Mouse (Mus musculus) liver, postnatal 0 days (tissue): ENCODE measurements around the gene Itsn1. TPM values are rescaled to one million over a fixed set of nuclear protein-coding genes. Genes with fewer than 3 reads are reported as not detected.
A peak's percentile ranks its signal among the peaks of the same experiment; 100 is the strongest.

Source experiments
- ATAC-seq: fragments of 200-750 bp; cut with Nextera tagmentation; 2 replicates; pipeline ENCODE4 v1.8.0; 2017; ENCODE audit warnings: mild to moderate bottlenecking, moderate library complexity
- DNase-seq: peaks from one replicate; pipeline ENCODE4 v3.0.0-alpha.2; 2016
- H3K27ac ChIP-seq: fragments of 300-500 bp; sonication (generic); 2 replicates; pipeline ENCODE4 v1.5.1; 2014; ENCODE audit warnings: antibody characterized with exemption, moderate library complexity, mild to moderate bottlenecking, low read depth
- H3K27me3 ChIP-seq: fragments of 300-500 bp; sonication (generic); 2 replicates; pipeline ENCODE4 v1.6.1; 2014; ENCODE audit warnings: low read length, control low read depth, mixed read lengths; ENCODE audit not compliant: insufficient read depth
- H3K36me3 ChIP-seq: fragments of 300-500 bp; sonication (generic); replicated peaks from 2 replicates; pipeline ENCODE4 v1.6.1; 2014; ENCODE audit warnings: mild to moderate bottlenecking, control low read depth, low read length, moderate library complexity, mixed read lengths; ENCODE audit not compliant: insufficient read depth
- H3K4me1 ChIP-seq: fragments of 300-500 bp; sonication (generic); 2 replicates; pipeline ENCODE4 v1.6.1; 2014; ENCODE audit warnings: antibody characterized with exemption, mild to moderate bottlenecking, control low read depth; ENCODE audit not compliant: insufficient read depth
- H3K4me2 ChIP-seq: fragments of 300-500 bp; sonication (generic); 2 replicates; pipeline ENCODE4 v1.6.1; 2014; ENCODE audit warnings: low read depth, mild to moderate bottlenecking, low read length, moderate library complexity, mixed read lengths
- H3K4me3 ChIP-seq: fragments of 300-500 bp; sonication (generic); 2 replicates; pipeline ENCODE4 v1.5.1; 2014; ENCODE audit warnings: low read depth, low read length
- H3K9ac ChIP-seq: fragments of 300-500 bp; sonication (generic); replicated peaks from 2 replicates; pipeline ENCODE4 v1.6.1; 2014; ENCODE audit warnings: mild to moderate bottlenecking, moderate library complexity
- H3K9me3 ChIP-seq: fragments of 300-500 bp; sonication (generic); 2 replicates; pipeline ENCODE4 v1.6.1; 2016; ENCODE audit warnings: mild to moderate bottlenecking, control low read depth, low read length, mixed read lengths
- CTCF ChIP-seq: sonication (generic); IDR thresholded peaks from 2 replicates; pipeline ENCODE4 v1.5.1; 2016; ENCODE audit warnings: antibody characterized with exemption, low read depth
- EP300 ChIP-seq: IDR thresholded peaks from 2 replicates; pipeline ENCODE4 v1.6.1; 2016; ENCODE audit warnings: antibody characterized with exemption, low read depth, mild to moderate bottlenecking
- WGBS: fragments of 180-500 bp; shearing (Covaris S2); extraction: QIAGEN DNeasy Blood & Tissue Kit; methylation state at CpG from one replicate; pipeline ENCODE4 v1.1.7; 2014; ENCODE audit not compliant: insufficient replicate concordance; 5-methylcytosine and 5-hydroxymethylcytosine counted together
- polyA plus RNA-seq: library from polyadenylated mRNA; unstranded; fragments of >200 nt; fragmentation: Nextera tagmentation; extraction: Ambion mirVana; gene quantifications from 2 replicates; pipeline ENCODE4 v1.2.1, GENCODE M21; 2015

Gene Itsn1
- polyA plus RNA-seq, 1 experiment from 2014 or later, result 19.7 TPM

GRCm38 (mm10) chr16:91736046-91736816, 7.2 kb downstream of the Itsn1 start:
- Histone ChIP-seq H3K9me3 (no peaks in the 10 kb centered on the region), H3K4me1 (peaks cover 30% of the 10 kb centered on the region), H3K27me3 (peaks cover 10% of the 10 kb centered on the region), H3K4me3 (no peak overlapping the region), H3K36me3 (no peaks in the 10 kb centered on the region), H3K9ac (no peak overlapping the region), H3K27ac (peak overlapping the region; percentile 58), H3K4me2 (peak overlapping the region; percentile 10; the same call in 1 of the 2 replicates)
- ATAC-seq (no peak), DNase-seq (no peak)
- WGBS, result 59% methylated on average over 7 of the region's 7 CpGs
- no peak for TF ChIP-seq EP300
- no peak for TF ChIP-seq CTCF

GRCm38 (mm10) chr16:91738505-91738904, 9.4 kb downstream of the Itsn1 start:
- 64% methylated on average over 6 of the region's 6 CpGs for WGBS
- no peaks in the 10 kb centered on the region for H3K27me3 ChIP-seq
- no peak overlapping the region for H3K9ac ChIP-seq
- H3K27ac ChIP-seq, result no peak overlapping the region
- H3K4me1 ChIP-seq, result peaks cover 30% of the 10 kb centered on the region
- H3K36me3 ChIP-seq, result no peaks in the 10 kb centered on the region
- DNase-seq (no peak), ATAC-seq (no peak)
- H3K4me2 ChIP-seq, result no peak overlapping the region
- no peak overlapping the region for H3K4me3 ChIP-seq
- no peaks in the 10 kb centered on the region for H3K9me3 ChIP-seq
- no peak for TF ChIP-seq CTCF
- no peak for TF ChIP-seq EP300

GRCm38 (mm10) chr16:91740184-91740917, 11.3 kb downstream of the Itsn1 start:
- 58% methylated on average over 8 of the region's 8 CpGs for WGBS
- H3K27ac ChIP-seq, result peak overlapping the region; percentile 41; the same call in 1 of the 2 replicates
- no peak overlapping the region for H3K9ac ChIP-seq
- no peaks in the 10 kb centered on the region for H3K36me3 ChIP-seq
- H3K9me3 ChIP-seq, result no peaks in the 10 kb centered on the region
- no peak overlapping the region for H3K4me2 ChIP-seq
- no peak for TF ChIP-seq EP300
- no peak for TF ChIP-seq CTCF
- DNase-seq, result no peak
- H3K4me3 ChIP-seq, result no peak overlapping the region
- ATAC-seq, result no peak
- no peaks in the 10 kb centered on the region for H3K27me3 ChIP-seq
- peaks cover 21% of the 10 kb centered on the region for H3K4me1 ChIP-seq

- peaks cover 16% of the 10 kb centered on the region for H3K4me1 ChIP-seq
- 67% methylated on average over 7 of the region's 7 CpGs for WGBS
- ATAC-seq, result no peak
- H3K4me3 ChIP-seq, result no peak overlapping the region
- H3K4me2 ChIP-seq, result no peak overlapping the region
- H3K9ac ChIP-seq, result no peak overlapping the region
- TF ChIP-seq EP300 (no peak), CTCF (no peak)
- H3K27ac ChIP-seq, result 0 out of 2 replicates have a peak overlapping the region, but pooled peaks have one; percentile 41
- H3K9me3 ChIP-seq, result no peaks in the 10 kb centered on the region
- DNase-seq, result no peak
- H3K36me3 ChIP-seq, result no peaks in the 10 kb centered on the region
- H3K27me3 ChIP-seq, result no peaks in the 10 kb centered on the region
These were observed 11.8 kb downstream of the Itsn1 start for GRCm38 (mm10) chr16:91740918-91741255.

- no peaks in the 10 kb centered on the region for H3K36me3 ChIP-seq
- H3K9ac ChIP-seq, result no peak overlapping the region
- H3K27me3 ChIP-seq, result no peaks in the 10 kb centered on the region
- H3K4me3 ChIP-seq, result no peak overlapping the region
- no peak for DNase-seq
- no peak overlapping the region for H3K27ac ChIP-seq
- H3K9me3 ChIP-seq, result no peaks in the 10 kb centered on the region
- peaks cover 13% of the 10 kb centered on the region for H3K4me1 ChIP-seq
- WGBS, result 60% methylated on average over 7 of the region's 7 CpGs
- no peak overlapping the region for H3K4me2 ChIP-seq
- TF ChIP-seq EP300 (no peak), CTCF (no peak)
- ATAC-seq, result peak; percentile 11; the same call in 1 of the 2 replicates
These were observed 14.0 kb downstream of the Itsn1 start for GRCm38 (mm10) chr16:91743055-91743454.
